Mouse (Mus musculus): ENCODE results near the gene Trim69.

The Trim69 gene

DNA sequence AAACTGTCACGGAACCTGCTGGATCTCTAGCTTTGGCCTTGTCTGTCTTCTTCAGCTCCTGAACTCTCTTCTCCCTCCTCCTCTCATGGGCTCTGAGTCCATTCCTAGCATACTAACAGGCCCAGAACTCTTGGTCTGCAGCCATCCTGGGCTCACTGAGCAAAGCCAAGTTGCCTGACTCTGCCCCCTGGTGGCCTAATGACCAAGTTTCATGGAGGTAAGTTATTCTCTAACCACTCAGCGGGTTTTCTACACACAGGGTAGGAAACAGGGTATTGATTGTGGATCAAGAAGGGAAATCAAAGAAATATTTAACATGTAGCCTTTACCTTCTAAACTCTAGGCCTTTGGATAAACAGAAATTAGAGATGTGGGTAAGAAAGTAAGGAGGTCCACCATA, at the start of gene Trim69:
Gene Trim69 (plus strand): TSS at position 21 of the 400 bp plus-strand sequence.
- DNase-seq = peak; percentile 38 to 57

- DNase-seq = no peak
Measured at GRCm38 (mm10) chr2:122116888-122117287, 43.6 kb upstream of the Trim69 start.

GRCm38 (mm10) chr2:122117961-122118958, 42.2 kb upstream of the Trim69 start, which contains the start of gene Spg11:
Gene Spg11 (minus strand): TSS chr2:122118386.
- peak; percentile 96 for DNase-seq

GRCm38 (mm10) chr2:122125680-122126572, 34.6 kb upstream of the Trim69 start:
- DNase-seq = peak; percentile 19 to 53

GRCm38 (mm10) chr2:122126765-122127347, 33.6 kb upstream of the Trim69 start:
- no peak for DNase-seq

DNA sequence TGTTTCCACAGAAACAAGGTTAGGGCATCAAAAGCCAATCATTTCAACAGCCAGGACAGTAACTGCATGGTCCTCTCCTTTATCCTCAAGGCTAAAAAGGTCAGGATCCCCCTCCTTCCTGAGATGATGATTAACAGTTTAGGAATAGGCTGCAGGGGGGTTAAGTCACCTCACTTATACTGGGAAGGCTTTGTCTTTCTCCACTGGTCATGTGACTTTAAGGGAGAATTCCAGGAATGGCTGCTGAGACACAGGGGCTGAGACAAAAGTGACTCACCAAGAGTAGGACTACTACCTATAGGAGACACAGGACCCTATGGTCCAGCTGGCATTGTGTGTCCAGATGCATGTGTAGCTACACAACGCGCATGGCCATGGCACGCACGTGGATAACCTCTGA, 32.9 kb upstream of the Trim69 start:
- DNase-seq = no peak

- no peak for DNase-seq
Measured at GRCm38 (mm10) chr2:122132078-122132477, 28.4 kb upstream of the Trim69 start.

DNA sequence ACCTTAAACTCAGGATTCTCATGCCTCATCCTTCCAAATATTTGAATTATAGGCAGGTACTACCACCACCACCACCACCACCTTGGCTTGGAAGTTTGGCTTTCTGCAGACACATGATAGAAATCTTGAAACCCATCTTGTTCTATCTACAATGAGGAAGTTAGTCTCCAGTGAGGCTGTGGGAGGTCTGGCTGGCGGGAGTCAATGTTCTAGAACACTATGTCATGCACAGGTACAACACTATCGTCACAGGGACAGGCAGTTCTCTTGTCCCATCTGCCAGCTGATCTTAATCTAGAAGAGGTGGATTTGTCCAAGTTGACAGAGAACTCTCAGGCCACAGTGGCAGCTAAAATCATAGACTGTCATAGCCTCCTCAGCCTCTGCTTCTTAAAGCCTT, 27.9 kb upstream of the Trim69 start:
- DNase-seq = no peak

- DNase-seq = no peak
Measured at GRCm38 (mm10) chr2:122137839-122138465, 22.5 kb upstream of the Trim69 start.

DNA sequence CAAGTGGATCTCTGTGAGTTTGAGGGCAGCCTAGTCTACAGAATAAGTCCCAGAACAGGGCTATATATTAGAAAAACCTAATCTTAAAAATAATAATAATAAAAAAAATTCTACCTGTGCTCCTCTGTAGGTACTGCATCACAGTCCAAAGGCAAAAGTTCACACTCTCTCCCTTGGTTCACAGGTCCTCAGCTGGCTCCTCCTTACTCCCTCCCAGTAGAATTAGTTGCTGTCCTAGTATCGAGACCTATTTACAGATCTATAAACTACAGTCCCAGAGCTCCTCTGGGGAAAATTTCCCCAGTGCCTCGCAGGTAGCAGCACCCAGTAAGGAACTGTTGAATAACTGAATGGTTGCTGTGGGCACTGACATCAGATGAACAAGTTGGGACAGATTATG, 19.7 kb upstream of the Trim69 start:
- no peak for DNase-seq

DNA sequence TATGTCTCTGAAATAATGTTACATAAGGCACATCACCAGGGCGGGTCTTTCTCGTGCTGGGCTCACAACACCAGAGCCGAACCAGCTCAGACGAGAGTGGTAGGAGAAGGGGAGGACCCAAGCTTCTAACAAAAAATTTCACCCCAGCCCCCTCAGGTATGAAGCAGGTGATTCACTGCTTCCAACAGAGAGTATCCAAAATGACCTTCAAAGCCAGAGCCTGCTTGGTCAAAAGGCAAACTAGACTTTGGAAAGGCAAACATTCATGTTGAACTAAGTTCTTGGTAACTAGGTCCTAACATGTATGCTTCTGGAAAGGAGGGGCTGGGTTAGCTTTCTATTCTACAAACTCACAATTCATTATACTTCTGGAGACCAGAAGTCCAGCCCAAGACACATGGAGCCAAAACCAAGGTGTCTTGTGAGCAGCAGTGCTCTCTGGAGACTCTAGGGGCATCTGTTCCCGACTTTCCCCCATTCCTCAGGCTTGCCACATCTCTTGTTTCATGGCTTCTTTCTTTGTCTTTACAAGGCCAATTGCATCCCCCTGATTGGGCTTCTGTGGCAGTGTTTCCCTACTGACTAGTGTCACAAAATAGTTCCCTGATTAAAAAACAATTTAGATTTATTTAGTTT, 19.1 kb upstream of the Trim69 start:
- no peak for DNase-seq

DNA sequence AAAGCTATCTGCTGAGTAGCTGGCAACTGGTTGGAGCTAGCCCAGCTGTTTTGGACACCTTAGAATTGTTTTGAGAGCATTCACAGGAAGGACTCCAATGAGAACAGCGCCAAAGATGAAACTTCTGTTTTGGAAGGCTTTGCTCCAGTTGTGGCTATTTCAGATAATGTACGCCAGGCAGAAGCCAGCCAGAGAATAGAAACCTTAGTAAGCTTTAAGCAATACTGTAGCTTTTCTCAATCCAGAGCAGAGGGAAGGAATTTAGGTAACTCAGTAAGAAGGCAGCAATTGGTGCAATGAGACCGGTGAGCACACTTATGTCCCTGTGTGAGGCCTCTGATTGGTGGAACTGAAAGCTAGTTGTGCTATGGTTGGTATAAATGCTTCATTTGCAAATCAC, 17.4 kb upstream of the Trim69 start:
- DNase-seq = no peak

DNA sequence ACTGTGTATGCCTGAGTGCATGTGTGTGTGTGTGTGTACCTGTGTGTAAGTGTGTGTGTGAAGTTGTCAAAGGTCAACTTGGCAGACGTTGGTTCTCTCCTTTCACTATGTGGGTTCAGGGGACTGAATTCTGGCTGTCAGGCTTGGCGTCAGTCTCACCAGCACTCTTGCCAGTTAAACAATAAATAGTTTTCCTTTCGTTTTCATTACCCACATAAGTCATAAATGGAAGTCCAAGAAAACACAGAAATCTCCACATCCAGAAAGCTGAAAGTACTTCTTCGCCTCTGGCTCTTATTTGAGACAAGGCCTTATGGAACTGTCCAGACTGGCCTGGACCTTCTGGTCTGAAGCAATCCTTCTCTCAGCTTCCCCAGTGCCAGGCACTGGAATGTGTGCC, 14.7 kb upstream of the Trim69 start:
- DNase-seq = no peak

- no peak for DNase-seq
Measured at GRCm38 (mm10) chr2:122146687-122147086, 13.8 kb upstream of the Trim69 start.

DNA sequence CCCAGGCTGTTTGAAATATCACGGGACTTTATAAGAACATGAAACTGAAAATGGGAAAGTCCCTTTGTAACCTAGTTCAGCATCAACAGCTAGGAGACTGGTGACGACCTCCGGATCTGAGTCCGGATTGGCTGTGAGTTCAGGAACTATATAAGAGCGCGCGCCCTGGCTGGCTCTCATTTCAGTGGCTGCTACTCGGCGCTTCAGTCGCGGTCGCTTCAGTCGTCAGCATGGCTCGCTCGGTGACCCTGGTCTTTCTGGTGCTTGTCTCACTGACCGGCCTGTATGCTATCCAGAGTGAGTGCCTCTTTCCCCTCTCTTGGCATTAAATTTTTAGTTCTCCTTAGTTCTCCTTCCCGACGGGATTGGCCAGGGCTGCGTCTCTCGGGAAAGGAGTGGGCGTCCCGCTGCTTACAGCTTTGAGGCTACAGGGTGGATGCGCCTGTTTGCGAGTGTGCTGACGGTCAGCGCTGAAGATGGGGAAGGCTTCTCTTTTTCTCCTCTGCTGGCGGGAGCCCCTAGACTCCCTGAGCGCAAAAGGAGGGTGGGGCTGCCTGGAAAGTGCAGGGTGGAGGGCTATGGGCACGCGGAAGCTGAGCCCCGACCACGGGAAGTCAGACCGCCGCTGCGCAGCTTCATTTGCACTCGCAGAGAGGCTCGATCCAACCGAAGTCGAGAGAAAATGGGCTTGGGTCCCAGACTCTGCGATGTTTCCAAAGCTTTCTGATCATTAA, 12.8 kb upstream of the Trim69 start, which contains the start of gene B2m:
Gene B2m (plus strand): TSS at position 179 of the 734 bp plus-strand sequence.
- peak; percentile 83 to 90 for DNase-seq

GRCm38 (mm10) chr2:122148242-122148917, 12.1 kb upstream of the Trim69 start:
- peak; percentile 59 to 71 for DNase-seq

- DNase-seq = no peak
Measured at GRCm38 (mm10) chr2:122149316-122149715, 11.2 kb upstream of the Trim69 start.

DNA sequence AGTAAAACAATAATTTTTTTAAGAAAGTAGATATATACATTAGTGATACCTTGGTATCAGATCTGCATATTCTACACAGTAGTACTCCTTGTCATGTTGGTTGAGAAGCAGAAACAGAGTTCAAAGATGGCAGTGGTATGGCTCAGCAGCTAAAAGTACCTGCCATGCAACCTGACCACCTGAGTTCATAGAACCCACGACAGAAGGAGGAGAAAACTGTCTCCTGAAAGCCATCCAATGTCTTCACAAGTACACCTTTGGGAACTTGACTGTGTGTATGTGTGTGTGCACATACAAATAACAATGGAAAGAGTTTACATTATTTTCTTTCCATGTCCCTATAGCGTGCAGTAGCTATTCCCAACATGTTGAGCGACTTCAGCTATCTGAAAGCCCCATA, 10.8 kb upstream of the Trim69 start:
- DNase-seq = no peak

DNA sequence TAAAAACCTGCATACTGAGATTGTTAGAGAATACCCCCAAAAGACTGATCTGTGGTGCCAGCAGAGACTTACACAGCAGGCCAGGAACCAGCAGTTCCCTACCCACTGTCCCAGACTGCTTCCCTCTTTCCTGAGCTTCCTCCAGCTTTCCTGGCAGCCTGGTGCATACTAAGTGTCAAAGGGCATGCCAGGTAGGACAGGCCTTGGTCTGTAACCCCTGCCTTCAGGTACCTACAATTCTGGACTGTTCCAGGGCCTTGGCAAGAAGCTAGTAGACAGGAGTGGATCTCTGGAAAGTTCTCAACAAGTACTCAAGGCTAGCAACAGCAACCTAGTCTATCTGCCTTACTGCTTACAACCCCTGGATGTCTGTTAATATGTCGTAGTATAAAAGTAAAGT, 9.3 kb upstream of the Trim69 start:
- DNase-seq = no peak

- DNase-seq = no peak
Measured at GRCm38 (mm10) chr2:122152850-122153249, 7.7 kb upstream of the Trim69 start.

All from thymus, adult 18-20 months (tissue).